Mouse (Mus musculus): ENCODE data around the gene Igfbpl1.

Igfbpl1 gene

DNA sequence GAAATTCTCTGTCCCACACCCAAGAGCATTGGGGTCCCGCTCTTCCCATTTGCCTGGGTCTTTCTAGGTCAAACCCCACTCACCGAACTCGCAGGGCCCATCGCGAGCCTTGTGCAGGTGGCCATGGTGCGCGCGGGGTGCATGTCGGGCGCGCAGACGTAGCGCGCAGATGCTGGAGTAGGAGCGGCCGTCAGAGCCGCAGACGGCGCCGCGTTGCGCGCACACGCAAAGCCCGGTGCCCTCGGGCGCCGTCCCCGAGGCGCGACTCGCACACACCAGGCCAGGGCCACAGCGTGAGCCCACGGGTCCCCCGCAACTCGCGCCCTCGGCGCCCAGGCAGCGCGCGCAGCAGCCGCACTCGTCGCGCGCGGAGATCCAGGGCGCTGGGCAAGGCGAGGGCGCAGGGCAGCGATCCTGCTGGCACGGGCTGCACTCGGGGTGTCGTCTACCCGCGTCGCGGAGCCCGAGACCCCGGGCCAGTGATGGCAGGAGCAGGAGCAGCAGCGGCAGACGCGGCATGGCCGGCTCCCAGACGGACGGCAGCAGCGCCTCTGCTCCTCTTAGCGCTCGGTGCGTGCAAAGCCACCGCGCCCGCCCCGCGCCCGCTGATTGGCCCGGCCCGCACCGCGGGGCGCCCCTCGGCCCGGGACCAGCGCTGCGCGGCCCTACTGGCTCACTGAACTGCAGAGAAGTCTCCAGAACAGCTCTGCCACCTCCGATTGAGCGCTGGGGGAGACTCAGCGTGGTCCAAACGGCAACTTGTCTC, at the start of gene Igfbpl1:
Igfbpl1 (minus strand) TSS at position 649 of the 766 bp plus-strand sequence.
- DNase-seq (ENCODE audit: low read depth, low spot score), result no peak

DNA sequence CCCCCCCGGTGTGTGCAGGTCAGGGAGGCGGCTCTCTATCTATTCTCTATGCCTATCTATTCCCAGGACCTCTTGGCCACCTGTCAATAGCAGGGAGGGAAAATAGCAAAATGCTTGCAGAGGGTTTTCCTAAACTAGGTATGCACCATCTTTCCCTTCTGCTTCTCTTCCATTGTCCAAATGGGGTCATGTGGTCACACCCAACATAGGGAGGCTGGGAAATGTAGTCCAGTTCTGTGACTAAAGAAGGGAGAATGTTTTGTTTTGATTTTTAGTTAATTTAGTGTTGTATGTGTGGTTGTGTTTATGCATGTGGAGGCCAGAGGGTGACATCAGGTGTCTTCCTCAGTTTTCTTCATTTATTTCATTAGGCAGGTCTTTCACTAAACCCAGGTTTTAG, 45.4 kb upstream of the Igfbpl1 start:
- no peak for DNase-seq (ENCODE audit: low read depth, low spot score)

DNA sequence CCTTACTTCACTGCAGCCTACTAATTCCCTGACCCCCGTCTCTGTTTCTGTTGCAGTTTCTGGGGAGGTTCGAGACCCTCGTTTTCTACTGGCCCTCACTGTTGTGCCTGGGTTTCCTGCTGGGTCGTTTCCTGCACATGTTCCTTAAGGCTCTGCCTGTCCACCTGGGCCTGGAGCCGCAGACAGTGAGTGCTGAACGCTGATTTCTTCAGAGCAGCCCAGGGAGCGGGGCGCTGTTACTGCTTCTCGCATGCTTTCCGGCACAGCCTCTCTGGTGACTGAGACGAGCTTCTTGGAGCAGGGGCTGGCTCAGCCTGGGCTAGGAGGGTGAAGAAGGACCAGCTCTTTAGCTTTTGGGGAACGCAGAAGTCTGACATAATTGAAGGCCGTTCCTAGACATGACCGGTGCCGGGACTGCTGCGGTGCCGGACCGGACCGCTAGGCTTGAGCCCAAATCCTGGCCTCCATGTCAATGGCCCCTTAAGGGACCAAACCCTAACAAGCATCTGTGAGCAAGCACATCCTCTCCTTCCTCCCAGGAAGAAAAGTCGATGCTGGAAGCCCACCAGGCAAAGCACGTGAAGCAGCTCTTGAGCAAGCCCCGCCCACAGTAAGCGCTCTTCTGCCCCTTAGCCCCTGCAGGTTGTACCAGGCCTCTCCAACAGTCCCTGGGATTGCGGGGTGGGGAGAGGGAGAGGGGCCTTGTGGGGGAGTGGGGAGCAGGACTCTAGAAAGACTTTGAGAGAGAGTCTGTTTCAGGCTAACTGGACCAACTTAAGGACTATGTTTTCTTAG, 42.5 kb upstream of the Igfbpl1 start:
- no peak for DNase-seq (ENCODE audit: low read depth, low spot score)

DNA sequence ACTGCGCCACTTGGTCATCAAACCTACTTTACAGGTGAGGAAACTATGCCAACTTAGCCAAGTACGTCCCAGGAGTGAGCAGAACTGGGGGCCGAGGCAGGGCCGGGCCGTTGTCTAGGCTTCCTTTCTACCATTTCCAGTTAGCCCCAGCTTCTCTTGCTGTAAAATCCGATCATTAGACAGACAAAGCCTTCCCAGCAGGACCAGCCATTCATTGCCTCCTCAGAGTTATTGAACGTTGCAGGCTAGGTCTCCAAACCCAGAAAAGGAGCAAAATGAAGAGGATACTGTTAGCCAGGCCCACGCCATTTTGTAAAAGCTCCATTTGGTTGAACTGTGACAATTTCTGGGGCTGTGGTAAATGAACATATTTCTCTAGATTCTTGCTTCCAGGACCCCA, 40.7 kb upstream of the Igfbpl1 start:
- DNase-seq (ENCODE audit: low read depth, low spot score), result no peak

DNA sequence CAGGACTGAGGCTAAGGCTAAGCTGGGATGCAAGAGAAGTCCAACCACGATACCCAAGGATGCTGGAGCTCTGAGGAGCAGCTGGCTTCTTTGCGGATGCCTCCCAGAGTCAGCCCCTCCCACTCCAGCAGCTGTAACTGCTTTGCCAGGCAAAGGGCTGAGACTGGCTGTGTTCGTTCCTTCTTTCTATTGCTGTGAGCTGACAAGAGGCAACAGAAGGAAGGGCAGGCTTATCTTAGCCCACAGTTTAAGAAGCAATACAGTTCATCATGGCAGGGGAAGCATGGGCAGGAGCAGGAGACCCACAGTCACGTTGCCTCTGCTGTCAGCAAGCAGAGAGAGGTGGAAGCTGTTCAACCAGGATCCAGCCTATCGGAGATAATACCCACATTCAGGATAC, 34.4 kb upstream of the Igfbpl1 start:
- no peak for DNase-seq (ENCODE audit: low read depth, low spot score)

DNA sequence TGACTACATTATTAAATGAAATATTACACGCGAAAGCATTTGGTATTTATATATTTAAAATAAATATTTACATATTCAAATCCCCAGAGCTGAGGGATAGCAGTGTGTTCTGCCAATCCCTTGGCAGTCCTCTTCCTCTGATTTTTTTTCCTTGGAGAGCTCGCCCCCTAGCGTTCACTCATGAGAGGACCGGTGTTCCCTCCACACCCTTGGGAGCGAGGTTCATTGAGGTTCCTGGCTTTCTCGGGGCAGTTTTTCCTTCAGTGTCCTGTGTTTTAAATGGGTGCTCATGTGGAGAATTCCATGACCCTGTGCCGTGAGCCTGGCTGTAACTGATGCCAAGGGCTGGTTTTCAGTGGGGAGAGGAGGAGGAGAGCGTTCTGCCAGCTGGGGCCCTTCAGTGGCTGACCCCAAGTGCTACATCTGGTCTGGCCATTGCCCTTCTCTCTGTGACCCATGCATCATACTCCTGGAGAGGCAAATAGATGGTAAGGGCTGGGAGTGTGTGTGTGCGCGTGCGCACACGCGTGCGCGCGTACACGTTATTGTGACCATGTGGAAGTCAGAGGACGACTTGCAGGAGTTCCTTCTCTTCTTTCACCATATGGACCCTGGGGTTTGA, 29.2 kb upstream of the Igfbpl1 start:
- DNase-seq (ENCODE audit: low read depth, low spot score), result peak; percentile 70

DNA sequence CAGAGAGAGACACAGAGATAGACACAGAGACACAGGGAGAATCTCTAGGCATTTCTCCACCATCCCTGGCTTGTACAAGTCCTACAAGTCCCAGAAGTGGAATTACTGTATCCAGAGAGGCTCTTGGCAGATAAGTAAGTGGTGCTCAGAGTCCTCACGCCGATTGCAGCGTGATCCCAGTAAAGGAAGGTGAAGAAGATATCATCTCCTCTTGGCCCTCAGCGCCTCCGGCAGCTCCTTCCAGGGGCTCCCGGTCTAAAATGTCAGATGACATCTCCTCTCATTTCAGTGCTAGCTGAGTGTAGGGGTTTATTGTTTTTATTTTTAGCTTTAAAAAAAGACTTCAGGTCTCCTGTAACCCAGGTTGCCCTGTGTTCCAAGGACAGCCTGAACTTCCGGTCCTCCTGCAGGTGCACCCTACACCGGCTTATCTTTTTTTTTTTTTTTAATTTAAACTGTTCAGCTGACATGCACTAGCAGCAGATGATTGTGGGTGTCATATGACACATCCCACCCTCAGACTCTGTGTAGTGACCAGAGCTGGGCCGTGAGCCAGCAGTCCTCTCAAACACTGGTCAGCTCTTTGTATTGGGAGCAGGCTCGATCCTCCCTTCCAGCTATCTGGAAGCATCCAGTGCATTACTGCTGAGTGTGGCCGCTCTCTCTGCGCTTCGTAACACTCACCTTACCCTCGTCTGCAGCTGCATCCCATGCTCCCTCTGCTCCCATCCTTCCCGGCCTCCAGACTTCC, 26.9 kb upstream of the Igfbpl1 start:
- DNase-seq (ENCODE audit: low read depth, low spot score), result no peak

DNA sequence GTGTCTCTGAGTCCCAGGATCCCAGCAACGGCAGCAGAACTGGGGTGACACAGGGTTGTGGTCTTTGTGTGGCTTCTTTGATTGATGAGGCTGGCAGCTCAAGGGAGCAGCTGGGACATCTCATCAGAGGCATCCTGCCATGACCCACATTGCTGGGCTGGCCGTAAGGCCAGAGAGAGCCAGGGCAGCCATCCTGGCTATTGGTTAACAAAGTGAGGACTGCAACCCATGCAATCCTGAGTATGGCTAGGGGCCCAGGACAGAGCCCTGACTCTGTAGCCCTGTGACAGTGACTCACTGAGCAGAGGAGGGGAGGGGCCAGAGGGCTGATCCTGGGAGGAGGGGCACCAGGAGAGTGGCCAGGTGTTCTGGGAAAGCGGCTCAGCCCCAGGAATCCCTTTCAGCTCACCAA, 24.9 kb upstream of the Igfbpl1 start:
- no peak for DNase-seq (ENCODE audit: low read depth, low spot score)

DNA sequence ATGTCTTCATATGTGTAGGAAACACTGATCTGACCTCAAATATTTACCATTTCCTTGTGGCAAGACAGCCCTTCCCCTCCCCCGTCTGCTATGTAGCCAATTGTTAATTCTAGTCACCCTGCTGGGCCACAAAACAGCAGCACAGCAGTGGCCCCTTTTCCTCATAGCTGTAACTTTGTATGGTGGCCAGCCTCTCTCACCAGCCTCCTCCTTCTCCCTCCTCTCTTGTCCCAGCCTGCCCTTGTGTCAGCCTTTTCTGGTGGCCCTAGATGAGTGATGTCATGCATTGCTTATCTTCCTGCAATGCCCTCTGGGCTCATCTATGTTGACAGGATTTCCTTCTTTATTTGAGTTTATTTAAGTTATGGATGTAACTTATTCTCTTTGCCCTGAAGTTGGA, 22.7 kb upstream of the Igfbpl1 start:
- no peak for DNase-seq (ENCODE audit: low read depth, low spot score)

DNA sequence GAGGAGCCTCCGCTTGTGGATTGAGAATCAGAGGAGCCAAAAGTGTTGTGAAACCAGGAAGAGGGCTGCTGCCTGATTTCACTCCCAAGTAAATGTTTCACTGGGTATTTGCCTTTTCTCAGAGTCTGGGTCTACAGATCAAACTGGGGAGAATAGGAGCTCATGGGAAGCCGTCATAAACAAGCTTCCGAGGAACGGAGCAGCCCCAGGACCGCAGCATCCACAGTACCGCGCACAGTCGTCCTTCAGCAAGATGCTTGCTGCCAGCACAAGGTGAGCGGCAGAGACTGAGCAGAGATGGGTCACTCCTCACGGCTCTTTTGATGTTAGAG, 22.1 kb upstream of the Igfbpl1 start:
- DNase-seq (ENCODE audit: low read depth, low spot score), result no peak

DNA sequence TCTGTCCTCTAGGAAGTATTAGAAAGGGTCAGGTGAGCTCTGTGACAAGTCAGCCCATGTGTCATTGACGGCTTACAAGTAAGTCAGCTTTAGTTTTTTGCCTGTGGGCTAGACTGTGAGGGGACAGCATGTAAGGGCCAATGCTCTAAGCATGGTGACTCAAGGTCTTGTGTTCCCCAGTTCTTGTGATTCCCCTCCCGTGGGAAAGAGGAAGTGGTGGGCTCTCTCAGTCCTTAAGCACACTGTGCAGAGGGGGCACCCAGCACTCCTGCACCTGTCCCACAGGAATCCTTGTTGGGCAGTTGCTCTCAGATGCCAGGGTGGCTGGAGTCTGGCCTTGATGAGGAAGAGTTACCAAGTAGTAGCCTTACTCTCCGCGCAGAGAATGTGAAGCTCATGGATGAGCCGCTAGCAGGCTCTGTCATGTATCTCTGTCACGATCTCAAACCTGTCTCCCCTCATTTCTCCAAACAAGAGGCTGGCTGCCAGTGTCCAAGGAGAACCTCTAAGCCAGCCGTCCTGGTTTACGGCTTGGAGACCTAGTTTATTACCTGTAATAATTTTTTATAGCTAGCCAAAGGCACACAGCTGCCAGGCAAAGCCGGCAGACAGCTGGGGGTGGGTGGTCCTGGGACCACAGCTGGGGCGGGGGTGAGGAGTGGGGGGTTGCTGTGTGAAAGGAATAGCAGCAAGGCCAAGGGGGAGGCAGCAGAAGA, 21.5 kb upstream of the Igfbpl1 start, which contains the start of gene Stra6l:
Stra6l (plus strand) TSS at position 556 of the 716 bp plus-strand sequence.
- no peak for DNase-seq (ENCODE audit: low read depth, low spot score)

DNA sequence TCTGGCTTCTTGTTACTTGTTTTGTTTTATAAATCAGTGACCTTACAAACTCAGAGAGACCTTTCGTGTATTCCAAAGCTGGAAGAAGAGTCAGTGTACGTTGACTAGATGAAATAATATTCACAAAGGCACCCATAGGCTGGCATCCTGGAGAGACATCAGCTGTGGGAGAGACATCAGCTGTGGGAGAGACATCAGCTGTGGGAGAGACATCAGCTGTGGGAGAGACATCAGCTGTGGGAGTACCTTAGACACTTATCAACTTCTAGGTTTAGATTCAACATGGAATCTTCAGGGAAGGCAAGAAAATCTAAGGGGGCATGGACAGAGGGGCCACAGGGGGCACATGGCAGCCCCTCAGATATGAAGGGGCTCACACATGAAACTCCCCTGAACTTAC, 19.5 kb upstream of the Igfbpl1 start:
- DNase-seq (ENCODE audit: low read depth, low spot score), result no peak

DNA sequence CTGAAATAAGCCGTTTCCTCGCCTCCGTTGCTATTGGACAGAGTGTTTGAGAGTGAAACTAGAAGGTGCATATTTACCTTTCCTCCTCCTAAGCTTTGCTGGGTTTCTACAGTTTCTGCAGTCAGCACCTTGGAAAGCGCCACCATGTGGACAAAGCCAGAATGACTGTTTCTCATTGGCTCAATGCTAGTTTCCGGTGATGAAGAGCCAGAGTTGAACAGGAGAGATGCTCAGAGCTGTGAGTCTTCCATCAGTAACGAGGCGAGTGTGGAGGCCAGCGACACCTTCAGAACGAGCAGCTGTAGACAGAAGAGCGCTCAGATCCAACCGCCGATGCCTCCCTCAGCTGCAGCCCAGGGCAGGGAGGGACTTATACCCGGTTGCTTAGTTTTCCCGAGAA, 17.6 kb upstream of the Igfbpl1 start:
- peak; percentile 32 for DNase-seq (ENCODE audit: low read depth, low spot score)

DNA sequence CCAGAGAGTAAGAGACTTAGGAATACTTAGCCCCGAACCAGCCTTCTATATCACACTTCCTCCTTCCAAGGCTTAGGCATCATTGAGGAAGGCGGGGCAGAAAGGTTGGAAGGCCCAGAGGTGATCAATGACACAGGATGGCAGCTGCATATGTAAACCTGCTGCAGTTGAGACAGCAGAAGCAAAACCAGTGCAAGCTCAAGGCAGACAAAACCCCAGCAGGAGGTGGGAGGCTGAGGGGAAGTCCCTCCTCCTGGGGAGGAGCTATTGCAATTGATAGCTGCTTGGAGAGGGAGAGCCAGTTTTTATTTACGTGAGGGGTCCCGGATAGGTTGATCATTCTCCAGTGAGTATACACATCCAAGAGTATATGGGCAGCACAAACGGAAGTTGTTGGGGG, 6.7 kb upstream of the Igfbpl1 start:
- DNase-seq (ENCODE audit: low read depth, low spot score), result no peak

DNA sequence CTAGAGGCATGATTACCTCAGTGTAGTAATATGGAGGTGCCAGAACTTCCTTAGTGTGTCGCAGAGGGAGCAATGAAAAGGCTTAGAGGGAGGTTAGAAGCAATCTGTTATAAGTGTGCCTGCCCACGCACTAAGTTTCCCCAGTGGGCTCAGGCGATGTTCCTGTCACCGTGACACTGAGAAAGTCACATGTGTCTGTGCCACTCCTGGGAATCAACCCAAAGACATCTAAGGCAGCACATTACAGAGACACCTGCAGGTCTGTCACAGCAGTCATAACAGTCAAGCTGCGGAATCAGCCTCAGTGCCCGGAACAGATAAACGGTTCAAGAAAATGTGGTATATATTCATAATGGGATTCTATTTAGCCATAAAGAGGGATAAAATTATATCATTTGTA, 5.3 kb upstream of the Igfbpl1 start:
- no peak for DNase-seq (ENCODE audit: low read depth, low spot score)

DNA sequence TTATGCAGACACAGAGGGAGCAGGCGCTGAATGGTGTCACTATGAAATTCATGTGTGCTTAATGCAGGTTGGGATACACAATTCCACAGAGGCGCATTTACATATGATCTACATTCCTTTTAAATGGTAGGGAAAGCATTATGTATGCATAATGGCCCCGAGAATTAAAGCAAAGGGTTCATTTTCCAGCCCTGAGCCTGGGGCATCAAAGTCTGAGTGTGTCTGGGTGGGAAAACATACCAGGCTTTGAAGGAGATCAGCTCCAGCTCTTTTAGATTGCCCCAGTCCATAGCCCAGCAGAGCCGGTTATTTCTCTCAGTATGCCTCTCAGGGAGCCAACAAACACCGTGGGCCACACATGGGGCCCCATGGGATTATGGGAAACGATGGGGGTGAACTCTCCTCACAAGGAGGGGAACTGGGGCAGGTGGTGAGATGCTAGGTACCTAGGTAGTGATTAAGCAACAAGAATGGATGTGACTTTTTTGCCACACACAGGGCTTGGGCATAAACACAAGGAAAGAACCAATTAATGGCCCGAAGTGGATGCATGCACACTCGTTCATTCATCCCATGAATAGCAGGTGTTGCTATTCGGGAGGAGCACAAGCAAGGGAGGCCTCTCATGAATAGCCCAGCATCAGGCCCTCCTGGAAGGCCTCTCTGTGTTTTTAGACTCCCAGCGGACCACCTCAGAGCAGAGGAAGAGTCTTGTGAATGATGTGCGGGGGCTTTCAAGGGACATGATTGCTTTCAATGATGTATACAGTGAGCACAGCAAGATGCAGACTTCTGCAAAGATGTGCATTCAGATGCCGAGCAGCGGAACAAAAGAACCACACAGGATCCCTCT, 3.4 kb upstream of the Igfbpl1 start:
- DNase-seq (ENCODE audit: low read depth, low spot score), result no peak

DNA sequence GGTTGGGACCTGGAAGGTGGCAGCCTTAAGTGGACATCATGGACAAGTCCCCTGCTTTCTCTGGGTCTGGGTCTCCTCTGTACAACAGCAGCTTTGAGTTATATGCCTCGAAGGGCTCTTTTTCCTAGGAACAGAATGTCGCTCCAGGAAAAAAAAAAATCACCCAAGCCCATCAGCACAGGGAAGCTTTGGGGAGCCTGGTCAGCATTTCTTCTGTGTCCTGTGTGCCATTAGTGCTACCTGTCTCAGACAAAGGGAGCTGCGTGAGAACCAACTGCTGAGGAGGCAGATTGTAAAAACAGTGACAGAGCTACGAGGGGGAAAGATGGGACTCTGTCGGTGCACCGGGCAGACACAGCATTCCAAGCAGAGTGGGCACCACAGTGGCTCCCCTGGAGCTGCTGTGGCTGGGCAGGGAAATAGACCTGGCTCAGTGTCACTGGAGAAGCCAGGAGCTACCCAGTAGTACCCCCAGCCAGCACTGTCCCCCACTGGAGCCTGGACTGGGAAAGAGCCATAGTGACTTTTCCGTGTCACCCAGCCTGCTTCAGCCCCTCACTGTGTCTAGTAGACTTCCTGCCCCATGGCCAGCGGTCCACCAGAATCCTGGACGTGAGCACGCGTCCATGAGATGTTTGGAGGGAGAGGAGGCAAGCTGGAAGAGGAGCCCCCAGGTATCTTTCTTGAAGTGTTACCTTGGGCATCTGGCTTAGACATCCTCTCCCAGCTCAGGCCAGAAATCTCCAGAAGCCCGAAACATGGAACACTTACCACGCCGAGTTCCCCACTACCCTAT, 1.8 kb downstream of the Igfbpl1 start:
- no peak for DNase-seq (ENCODE audit: low read depth, low spot score)

DNA sequence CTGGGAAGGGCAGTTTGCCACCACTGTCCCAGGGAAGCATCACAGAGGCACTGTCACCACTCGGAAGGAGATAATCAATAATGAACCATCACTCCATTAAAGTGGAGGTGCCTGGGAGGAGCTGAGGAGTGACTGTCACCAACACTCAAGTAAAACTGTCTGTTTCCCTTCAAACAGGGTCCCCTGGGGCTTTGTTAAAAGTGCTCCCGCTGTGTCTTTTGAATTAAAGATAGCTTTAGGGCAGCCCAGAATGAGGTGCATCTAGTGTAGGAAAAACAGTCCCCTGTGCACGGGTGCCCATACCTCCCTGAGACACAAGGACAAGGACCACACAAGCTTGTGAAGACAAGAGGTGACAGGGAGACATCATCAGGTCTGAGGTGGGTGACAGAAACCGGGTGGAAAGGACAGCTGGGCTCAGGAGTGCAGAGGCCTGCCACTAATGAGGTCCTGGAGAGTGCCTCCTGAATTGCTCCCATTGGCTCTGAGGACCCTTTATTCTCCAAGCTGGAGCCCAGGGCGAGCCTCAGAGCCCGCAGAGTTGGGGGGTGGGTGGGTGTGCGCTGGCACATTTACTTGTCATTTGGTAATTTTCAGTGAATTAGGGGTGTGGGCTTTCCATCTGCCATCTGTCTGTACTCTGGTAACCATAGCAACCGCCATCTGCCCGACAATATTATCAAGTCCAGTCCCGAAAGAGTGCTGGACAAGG, 2.5 kb downstream of the Igfbpl1 start:
- no peak for DNase-seq (ENCODE audit: low read depth, low spot score)
